Mouse (Mus musculus) adrenal gland, adult 8-10 months (tissue): ENCODE measurements around the gene M1ap. TPM values are rescaled to one million over a fixed set of nuclear protein-coding genes. Genes with fewer than 3 reads are reported as not detected.
A peak's percentile ranks its signal among the peaks of the same experiment; 100 is the strongest.

Experiments used
- DNase-seq: peaks from one replicate; pipeline ENCODE4 v3.0.0; 2022
- total RNA-seq, 4 experiments: library from RNA; stranded (reverse); gene quantifications; 2 replicates each; pipeline ENCODE4 v1.2.4; 2022

M1ap gene
- not detected for total RNA-seq

DNA sequence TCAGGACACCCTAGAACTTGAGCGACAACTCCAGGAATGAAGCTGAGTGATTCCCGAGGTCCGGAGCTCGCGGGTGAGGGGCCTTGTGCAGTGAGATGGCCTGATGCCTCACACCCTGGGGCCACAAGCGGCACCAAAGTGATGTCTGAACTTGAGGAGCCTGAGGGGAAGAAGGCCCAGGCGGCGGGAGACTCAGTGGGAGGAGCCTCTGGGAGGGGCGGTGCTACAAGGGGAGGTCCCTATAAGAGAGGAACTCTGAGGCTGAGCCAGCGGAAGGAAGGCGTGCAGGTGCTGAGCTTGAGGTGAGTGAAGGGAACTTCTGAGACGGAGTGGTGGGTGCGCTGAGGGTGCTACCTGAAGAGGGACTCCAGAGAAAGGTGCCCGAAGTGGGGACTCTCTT, at the start of gene M1ap:
M1ap (plus strand) TSS at position 252 of the 400 bp plus-strand sequence.
- no peak for DNase-seq

DNA sequence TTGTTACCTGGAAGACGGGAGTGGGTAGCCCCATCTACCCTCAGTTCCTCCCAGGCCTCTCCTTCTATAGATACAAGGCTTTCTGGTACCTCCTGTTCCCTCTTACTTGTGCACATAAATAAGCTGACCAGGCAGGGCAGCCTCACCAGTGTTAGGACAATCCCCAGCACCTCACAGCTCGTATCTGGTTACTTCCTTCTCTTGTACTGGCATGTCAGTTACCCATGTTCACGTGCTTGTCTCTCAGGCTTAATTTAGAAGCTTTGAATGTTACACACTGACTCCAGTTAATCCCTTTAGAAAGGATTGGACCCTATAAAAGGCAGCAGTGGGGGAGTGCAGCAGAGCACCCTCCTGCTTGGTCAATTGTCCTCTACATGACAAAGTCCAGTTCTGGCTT, 49.4 kb upstream of the M1ap start:
- no peak for DNase-seq

DNA sequence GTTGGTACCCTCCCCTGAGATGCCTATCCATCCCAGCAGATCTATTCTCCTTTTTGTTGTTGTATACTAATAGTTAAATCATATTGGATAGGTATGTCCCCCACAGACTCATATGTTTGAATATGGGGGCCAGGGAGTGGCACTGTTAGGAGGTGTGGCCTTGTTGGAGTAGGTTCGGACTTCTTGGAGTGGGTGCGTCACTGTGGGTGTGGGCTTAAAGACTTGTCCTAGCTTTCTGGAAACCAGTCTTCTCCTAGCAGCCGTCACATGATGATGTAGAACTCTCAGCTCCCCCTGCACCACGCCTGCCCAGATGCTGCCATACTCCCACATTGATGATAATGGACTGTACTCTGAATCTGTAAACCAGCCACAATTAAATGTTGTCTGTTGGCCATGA, 48.5 kb upstream of the M1ap start:
- DNase-seq = no peak

DNA sequence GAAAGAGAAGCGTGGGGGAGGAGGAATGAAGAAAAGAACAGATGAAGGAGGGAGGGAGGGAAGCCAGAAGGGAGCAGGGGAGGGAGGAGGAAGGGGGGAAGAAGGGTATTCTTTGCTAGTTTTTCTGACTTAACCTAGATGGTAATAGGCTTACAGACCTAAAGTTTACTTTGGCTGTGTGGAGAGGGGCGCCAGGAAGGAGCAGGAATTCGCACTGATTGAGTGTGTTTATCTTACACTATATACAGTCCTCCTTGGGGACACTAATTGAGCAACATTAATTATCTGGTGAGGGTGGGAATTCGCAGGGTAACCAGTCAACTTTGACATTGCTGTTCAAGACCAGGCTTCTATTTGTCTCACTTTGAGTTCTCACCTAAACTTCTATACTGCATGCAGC, 48.0 kb upstream of the M1ap start:
- DNase-seq = no peak

DNA sequence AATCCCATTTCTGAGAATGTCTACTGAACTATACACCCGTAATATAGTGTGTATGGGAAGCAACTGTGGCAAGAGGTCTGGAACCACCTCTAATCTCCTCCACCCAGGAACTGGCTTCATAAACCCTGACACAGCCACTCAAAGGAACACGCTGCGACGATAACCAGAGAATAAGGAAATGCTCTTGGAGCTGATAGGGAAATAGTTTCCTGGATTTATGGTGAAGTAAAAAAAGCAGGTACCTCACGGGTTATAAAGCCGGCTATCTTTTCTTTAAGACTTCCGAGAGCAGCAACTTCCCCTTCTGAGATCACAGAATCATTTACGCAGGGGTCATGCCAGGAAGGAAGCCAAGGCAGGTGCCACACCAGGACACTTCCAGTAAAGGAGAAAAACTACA, 44.1 kb upstream of the M1ap start:
- no peak for DNase-seq

DNA sequence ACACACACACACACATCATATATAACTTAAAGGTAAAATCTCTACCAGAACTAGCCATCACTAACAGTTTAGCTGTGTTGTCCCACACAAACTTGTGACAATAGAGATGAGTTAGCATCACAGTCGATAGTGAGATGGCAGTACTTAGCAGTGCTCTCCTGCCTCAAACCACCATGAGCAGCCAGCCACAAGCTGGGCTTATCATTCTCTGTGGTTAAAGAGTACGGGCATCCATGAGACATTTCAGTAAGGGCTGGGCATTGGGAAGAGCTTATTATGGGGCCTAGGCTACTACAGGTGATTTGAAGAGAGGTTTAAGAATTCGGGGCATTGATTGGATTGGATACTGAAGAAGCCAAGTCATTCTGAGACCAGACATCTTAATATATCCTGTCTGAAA, 39.7 kb upstream of the M1ap start:
- DNase-seq = no peak

DNA sequence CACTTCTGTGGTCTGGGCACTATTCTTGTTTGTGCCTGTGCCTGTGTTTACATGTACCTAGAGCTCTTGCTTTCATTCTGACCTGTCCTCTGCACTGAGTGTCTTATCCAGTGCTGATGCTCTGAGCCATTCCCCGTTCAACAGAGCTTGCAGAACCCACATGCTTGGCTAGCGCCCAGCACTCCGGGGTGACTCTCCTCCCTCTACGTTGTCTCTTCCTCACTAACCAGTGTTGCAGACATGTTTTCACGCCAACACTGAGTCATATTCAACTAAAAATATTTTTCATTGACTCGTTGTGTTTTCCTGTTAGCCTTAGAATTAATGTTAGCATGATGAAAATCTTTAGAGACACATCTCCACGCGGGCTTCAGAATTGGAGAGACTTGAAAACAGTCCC, 38.7 kb upstream of the M1ap start:
- DNase-seq = no peak

DNA sequence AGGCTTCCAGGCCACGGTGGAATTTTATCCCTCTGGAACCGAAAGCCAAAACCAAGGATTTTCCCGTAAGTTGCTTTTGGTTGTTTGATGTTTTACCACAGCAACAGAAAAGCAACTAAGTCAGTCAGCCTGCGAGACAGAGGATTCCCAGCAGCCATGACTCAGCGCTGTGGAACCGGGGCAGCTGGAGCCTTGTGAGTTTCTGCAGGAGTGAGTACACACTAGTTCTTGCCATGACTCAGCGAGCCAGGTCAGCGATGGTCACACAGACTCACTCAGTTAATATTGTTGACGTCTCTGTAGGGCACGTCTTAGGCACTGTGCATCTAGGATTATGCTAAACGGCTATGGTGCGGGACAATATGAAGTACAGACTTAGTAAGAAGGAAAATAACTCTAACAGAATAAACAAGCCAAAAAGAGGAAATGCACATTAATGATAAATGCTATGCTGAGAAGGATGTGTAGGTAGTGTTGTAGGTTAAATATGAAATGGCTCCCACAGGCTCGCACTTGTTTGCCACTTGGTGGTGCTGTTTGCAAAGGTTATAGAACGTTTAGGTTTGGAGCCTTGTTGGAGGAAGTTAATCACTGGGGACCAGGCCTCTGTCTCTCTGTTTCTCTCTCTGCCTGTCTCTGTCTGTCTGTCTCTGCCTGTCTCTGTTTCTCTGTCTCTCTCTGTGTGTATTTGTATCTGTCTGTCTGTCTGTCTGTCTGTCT, 37.4 kb upstream of the M1ap start:
- peak; percentile 78 for DNase-seq

DNA sequence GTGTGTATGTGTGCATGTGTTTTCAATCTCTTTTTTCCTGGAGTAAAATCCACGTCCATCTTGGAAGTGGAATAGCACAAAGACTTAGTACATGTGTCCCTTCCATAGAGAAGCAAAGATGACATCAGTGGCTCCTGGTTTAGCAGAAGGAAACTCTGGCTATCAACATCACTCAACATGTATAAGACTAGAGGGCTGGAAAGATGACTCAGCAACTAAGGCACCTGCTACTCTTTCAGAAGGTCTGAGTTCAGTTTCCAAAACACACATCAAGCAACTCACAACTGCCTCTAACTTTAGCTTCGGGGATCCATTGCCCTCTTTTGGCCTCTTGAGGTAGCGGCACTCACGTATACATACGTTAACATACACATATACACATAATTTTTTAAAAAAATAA, 35.4 kb upstream of the M1ap start:
- no peak for DNase-seq

DNA sequence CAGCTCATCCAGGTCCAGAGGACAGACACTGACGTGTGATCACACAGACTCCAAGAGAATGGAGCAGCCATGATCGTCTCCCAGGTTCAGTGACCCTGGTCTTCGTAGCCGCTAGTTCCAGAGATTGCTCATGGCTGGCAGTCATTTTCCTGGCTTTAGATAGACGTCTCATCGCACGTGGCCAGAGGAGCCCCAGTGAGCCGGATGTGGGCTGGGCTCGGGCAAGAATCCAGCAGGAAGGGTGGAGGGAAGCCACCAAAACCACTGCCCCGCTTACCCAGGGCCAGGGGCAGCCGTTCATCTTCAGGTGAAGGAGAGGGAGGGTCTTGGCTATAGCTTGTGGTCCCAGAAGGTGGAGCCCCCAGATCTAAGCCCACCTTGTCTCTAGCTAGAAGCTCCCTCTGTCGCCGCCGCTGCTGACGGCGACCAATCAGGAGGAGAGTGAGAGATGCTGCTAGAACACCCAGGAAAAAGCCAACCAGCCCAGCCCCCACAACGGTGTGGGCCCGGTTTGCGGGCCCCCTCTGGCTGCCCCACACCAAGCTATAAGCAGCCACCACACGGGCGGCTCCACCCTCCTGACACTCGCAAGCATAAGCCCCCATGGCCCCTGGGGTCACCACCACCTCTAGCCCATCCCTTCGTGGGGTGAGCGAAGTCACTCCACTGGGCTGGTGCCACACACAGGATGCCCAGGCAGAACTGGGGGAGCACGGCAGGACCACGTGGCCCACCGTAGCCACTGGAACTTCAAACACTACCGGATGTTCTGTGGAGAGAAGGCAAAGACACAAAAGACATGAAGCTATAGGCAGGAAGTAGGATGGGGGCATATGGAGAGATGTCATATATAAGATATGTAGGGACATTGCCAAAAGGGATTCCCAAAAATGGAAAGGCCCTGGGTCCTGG, 33.1 kb upstream of the M1ap start:
- no peak for DNase-seq

DNA sequence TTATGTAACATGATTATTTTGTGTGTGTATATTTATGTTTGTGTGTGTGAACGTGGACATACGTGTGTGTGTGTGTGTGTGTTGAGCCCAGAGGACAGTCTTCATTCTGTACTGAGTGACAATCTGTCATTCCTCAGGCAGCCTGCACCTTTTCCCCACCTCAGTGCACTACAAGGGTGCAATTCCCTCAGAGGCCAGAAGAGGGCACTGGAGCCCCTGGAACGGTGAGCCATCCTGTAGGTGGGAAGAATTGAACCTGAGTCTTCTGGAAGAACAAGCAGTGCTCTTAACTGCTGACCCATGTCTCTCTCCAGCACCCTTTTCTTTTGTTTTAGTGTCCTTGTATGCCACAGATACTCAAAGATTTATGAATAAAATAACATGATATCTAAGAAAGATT, 30.8 kb upstream of the M1ap start:
- peak; percentile 26 for DNase-seq

DNA sequence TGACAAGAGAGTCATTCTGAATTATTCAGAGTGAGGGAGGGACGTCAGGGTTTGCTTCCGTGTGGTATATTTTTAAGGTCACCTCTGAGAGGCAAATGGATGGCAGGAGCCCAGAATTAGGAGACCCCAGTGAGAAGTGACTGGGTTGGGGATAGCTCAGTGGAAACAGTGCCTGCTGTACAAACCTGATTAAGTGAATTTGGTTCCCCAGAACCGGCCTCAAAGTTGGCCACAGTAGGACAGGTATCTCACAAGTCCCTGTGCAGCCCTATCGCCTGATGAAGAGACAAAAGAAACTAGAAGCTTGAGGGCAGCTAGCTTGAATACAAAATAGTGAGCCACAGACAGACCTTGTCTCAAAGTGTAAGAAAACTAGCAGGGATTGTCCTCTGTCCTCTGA, 30.2 kb upstream of the M1ap start:
- no peak for DNase-seq

DNA sequence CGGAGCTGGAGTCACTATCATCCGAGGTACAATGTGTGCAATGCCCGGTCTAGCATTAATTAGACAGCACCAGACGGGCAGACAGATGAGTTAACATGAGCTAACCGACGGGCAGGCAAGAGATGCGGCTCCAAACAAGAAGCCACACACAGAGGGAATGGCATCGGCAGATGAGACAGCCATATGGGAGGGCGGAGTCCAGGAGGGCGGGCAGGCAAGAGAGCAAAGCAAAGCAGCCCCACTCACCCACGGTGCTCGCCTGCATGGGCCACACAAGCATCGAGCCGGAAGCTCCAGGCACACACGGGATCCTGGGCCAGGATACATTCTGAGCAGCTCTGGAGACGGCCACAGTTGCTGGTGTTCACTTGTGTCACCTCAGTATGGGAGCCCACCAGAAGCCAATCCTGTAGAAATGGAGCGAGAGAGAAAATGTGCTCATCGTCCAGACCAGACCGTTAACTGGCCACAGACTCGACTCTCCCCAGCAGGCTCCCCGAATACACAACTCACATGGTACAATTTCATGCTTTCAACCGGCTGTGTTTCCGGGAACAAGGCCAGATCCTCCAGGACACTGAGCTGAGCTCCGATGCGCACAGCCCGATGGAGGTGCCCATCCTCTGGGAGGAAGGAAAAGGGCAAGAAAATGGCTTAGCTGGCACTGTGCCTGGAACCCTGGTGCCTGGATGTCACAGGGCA, 29.5 kb upstream of the M1ap start:
- DNase-seq = no peak

DNA sequence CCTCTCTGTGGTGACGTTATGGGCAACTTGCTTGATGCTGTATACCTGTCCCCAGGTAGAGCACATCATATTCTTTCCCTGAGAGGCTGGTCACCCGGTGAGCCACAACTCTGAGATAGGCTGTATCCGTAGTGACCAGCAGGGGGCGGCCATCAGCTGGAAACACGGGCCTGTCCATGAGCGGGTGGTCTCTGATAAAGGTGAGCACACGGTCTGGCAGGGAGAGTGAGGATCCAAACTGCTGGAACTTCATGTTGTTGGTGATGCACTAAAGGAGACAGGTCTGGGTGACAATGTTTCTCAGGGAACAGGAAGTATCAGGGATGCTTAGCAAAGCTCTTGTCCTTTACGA, 28.9 kb upstream of the M1ap start:
- DNase-seq = no peak

DNA sequence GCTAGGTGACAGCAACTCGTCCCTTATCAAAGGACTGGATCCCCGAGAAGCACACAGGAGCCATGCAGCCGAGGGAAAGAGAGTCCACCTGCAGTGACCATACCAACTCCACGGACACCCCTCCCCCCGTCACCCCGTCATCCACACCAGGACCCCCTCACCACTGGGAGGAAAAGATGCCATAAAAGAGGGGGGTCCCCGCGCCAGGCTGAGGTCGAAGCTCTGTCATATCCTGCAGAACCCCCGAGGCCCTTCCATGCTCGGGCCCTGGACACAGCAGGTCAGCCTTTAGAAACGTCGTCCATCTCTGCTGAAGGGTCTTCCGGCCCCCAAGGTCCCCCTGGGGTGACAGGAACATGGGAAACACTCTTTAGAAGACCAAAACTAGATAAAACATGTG, 28.3 kb upstream of the M1ap start:
- no peak for DNase-seq

DNA sequence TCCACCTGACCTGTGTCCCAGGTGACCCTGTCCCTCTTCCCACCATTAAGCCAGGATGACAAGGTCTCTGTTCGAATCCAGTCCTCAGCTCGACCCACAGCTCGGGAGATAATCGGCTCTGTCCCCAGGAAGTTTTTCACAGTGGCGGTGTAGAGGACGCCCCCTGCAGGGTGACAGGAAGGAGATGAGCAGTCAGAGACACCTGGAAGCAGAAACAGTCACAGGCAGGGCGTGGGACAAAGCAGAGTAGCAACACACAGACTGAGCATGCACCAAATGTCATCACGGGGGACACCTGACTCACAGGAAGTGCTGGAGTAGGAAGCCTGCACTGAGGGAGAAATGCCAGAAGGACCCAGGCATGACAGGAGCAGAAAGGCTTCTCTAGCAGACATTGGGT, 27.2 kb upstream of the M1ap start:
- no peak for DNase-seq

DNA sequence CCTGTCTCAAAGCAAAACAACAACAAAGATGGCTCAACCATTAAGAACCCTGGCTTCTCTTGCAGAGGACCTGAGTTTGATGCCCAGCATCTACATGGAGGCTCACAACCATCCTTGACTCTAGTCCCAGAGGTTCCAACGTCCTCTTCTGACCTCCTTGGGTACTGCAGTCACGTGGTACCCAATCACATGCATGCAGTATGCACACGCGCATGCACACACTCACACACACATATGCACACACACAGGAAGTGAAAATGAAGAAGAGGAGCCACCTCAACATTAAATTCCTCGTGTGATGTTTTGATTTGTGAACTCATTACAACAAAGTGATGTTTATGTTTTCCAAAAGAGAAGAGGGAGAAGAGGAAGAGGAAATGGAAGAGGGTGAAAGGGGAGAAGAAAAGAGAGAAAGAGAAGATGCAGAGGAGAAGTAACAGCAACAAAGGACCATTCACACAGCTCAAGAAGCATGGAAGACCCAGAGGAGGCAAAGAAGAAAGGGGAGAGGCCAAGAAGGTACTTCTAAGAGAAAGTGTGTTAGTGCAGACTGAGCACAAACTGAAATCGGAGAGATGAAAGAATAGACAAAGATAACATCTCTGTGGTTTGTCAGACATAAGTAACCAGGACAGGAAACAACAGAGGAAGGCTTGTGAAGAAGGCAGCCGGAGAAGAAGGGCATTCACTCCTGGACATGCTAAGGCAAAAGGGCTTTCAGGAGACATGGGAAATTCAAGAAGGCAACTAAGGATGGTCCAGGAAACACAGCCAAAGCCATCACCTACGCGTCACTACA, 25.1 kb upstream of the M1ap start:
- DNase-seq = no peak

DNA sequence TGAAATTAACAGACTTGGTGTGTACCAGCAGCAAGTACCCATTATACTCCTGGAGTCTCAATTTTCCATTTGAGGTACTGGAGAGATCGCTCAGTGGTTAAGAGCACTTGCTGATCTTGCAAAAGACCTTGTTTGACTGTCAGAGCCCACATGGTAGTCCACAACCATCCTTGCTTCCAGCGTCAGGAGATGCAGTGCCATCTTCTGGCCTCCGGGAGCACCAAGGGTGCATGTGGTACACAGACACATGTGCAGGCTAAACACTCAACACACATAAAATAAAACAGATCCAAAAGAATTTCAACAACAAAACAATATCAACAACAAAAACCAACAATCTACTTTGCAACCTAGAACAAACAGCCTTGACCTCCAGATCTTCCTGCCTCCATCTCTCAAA, 21.7 kb upstream of the M1ap start:
- DNase-seq = no peak

DNA sequence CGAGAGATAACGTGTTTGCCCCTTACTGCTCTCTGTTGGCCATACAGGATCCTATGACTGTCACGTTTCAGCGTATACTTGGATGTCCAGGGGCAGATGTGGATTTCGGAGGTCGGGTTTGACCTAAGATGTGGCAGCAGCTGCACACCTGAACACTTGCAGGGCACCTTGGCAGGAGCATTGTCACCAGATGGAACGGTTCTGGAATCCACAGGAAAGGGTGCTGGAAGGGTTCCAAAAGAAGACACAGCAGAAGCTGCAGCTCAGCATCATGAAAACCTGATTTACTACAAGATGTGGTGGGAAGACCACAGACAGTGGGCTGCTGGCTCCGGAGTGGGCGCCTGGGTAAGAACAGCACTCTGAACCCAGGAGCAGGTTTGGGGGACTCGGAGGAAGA, 20.6 kb upstream of the M1ap start:
- DNase-seq = no peak

DNA sequence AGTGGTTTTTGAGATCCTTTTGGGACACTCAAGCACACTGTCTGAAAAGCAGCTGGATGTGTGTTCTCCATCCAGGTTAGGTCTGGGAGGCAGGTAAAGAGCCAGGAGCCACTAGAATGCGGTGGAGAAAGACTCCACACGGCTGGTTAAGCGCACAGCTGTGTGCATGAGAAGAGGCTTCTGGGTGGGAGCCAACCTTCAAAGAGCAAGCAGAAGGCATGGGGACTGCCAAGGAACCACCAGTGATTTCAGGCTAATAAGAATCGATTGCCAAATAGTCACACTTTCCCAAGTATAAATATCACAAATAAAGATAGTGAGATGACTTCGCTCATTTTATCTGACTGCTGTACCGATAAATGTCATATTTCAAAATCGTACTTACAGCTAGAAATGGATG, 20.2 kb upstream of the M1ap start:
- no peak for DNase-seq

DNA sequence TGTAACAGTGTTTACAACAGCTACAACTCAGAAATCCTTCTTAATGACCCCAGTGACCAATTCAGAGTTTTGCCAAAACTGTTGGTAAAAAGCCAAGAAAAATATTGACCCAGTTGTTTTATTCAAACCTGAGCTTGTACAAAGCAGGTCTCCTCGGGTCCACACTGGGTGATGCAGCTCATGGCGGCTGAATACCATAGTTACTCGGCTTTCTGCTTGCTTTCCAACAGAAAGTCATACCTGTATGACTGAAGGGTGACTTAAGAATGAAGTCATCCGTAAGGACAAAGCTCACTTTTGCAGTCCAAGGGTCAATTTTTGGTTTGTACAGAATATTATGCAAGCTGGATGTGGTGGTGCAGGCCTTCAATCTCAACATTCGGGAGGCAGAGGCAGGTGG, 19.1 kb upstream of the M1ap start:
- no peak for DNase-seq

DNA sequence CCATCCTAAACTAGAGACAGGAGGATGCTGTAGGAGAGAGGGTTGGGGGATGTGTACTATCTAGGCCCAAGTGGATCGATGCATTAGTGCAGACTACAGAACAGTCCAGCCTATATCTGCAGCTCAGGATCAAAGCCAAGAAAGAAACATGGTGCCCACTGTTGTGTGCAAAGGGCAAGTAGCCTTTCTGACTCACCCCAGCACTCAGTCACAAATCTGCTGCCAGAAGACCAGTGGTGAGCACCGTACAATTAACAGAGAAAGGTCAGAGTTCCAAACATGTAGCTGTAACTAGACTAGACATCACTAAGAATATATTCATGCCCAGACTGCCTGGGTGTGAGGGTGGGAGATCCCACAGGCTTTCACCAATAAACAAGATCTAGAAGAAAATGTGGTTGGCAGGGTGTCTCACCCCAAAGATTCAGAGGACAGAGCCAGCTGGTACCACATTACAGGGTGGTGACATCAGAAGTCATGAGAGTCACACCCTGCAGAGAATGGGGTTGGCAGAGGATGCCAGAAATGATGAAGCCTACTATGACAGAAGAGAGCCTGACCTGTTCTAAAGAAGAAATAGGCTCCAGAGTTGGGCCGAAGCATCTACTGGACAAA, 12.0 kb upstream of the M1ap start:
- DNase-seq = no peak
